Mouse (Mus musculus) retina, adult 2 months (tissue): ENCODE data around the gene Cd47.

Experiments used
- DNase-seq: peaks from one replicate; pipeline ENCODE4 v3.0.0-alpha.2; 2012; ENCODE audit warnings: low read depth, low spot score

Gene Cd47

DNA sequence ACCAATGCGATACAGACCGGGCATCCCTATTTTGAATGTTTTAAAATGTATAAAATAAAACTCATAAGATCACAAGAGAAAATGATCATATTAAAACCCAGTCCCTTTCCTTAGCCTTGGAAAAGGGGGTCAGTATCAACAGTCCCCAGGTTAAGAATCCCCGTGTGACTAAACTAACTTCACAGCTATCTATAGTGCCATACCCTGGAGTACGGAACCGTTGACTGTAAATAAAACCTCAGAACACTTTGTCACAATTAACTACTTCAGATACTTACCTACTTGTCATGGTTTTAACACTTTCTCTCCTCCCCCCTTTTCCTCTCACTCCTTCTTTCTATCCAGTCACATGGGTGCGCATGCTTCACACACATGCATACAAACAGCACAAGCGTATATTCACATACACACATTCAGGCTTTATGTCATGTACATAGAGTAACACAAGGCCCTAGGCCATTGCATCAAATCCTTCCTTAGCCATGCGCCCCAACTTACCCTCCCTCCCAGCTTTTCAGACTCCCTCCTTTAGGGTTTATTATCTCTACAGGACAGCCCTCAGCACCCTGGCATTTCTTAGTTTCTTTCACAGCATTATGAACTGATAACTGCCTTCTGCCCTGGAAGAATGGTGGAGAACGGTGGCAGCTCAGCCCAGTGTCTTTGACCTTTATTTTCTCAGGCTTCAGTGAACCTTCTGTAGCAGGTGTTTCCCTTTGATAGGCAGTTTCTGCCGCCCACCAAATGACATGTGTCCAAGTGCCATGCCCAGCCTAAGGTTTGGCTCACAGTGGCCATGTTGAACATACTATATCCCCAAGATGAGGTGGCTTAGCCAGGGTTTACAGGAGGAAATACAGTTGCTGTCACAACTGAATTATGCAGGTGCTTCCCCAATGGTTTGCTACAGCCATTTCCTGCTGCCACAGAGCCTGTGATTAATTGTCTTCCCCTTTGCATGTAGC lies at the start of gene Cd47:
Cd47 (plus strand) TSS at position 937 of the 965 bp plus-strand sequence.
- no peak for DNase-seq

DNA sequence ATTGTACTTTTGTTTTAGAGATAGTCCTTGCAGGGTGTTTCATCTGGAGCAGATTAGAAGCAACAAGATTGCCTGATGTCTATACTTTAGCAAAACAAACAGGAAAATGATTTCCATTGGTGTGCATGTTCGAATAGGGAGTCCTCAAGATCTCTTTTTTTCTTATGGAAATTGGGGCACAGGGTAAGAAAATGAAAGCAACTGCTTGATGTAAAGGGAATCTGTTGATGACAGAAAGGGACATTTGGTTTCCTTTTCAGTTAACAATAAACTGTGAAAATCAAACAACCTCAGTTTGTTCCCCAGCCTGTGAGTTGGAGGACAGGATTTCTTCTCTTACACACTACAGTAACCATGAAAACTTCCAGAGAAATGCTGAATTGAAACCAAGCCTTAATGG lies 47.4 kb upstream of the Cd47 start:
- DNase-seq = no peak

DNA sequence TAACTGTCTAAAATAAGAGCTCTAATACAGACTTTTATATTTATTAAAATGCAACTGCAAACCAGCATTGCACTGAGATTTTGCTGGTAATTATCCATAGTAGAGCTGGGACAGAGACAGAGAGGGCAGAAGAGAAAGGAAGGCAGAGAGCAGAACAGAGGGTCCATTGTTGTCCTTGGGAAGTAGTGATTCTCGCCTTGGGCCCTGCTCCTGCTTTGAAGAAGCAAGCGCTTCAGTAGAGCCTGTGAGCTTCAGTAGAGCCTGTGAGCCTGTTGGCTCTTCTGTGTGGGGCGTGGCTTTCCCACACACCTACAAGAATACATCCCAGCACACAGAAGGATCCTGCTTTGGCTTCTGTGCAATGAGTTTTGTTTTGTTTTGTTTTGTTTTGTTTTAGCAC lies 47.0 kb upstream of the Cd47 start:
- DNase-seq = no peak

DNA sequence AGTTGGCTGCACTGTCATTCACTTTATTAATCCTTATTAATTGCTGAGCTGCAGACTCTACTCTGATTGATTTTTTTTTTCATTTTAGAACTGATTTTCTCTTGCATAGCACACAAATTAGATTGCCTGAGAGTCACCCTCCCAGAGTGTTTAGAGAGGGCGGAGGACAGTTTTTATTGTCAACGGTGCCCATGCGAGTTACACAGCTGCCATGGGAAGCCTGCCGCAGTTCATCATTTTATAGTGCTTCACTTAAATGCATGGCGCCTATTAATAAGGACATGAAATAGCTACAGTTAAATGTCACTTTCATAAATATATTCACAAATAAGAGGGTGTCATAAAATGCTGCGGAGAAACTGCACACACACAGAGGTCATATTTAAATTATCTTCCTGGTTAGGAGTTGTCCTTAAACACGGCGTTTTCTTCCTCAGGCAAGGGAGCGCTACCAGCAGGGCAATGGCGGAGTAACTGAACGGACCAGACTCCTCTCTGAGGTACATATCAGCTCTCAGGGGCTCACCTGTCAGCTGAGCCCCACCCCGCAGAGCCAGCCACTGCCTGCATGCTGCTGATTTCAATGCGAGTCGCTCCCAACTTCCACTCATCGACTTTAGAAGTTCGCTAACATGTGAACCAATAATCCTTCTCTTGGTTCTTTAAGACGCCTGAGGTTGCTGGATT lies 39.7 kb upstream of the Cd47 start:
- DNase-seq = no peak

- no peak for DNase-seq
Observed at GRCm38 (mm10) chr16:49761981-49762380, 38.4 kb upstream of the Cd47 start.

GRCm38 (mm10) chr16:49766326-49766725 lies 34.0 kb upstream of the Cd47 start:
- peak; percentile 9 for DNase-seq

DNA sequence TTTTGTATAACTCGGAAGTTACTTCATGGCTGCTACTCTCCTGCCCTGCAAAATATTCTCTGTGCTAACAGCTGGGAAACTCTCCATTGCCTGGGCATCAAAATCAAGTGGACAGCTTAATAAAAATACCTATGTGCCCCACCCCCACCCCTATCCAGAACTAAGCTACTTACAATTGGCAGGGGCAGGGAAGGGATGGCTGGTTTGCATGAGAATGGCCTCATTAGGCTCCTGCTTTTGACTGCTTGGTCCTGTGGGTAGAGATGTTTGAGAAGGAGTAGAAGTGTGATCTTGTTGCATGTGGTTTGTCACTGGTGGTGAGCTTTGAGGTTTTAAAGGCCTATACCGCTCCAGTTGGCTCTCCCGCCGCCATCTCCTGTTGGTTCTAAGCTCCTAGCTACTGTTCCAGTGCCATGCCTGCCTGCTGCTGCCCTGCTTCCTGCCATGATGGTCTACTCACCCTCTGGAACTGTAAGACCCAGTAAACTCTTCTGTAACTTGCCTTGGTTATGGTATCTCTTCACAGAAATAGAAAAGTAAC lies 31.8 kb upstream of the Cd47 start:
- DNase-seq = no peak

DNA sequence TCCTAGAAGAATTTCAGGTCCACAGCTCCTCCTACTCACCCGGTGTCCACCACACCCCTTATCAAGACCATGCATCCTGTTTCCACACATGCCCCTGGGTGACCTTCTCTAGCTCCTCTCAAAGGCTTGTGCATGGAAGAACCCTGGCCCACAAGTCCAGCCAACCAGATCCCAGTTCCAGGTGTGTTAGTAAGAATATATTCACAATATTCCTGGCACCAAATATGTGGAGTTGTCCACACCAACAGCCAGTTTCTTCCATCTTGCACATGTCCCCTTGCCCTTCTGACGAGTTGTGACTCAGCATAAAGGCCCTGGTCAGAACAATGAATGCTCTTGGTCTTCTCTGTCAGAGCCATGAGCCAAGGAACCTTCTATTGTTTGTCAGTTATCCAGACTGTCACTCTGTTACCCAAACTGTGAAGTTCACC lies 30.5 kb upstream of the Cd47 start:
- no peak for DNase-seq

DNA sequence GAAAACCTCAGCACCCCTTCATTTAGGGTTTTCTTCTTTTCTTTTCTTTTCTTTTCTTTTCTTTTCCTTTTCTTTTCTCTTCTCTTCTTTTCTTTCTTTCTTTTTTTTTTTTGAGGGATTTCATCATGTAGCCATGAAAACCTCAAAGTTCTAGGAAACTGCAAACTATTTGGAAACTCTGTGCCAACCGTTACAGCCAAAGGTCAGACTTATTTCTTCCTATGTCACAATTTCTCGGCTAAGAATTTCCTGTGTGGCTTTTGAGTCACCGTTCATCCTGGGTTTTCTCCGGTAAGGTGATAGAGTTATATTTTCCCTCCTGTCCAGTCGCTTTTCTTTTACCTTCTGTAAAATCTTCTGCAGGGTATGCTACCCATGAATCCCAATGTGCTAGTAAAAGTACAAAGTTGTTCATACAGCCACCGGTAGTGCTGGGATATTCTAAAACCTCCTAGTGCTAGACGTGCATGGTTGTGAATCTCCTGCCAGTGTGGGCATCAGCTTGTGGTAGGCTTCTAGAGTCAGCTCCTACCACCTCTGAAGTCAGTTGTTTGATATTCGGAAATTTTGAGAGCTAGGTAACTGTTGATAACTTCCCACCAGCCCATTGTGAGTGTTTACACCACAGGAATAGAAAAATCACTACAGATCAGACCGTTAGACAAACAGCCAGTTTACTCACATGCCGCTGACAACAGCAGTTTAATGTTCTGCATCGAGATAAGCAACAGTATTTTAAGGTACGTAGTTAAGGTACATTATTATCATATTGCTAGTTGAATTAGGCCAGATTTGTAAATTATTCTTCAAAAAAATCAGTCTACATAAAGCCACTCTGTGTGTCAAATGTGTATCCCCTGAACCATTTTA lies 29.8 kb upstream of the Cd47 start:
- DNase-seq = no peak

- DNase-seq = no peak
Observed at GRCm38 (mm10) chr16:49771609-49772396, 28.5 kb upstream of the Cd47 start.

GRCm38 (mm10) chr16:49772576-49772975 lies 27.8 kb upstream of the Cd47 start:
- no peak for DNase-seq

DNA sequence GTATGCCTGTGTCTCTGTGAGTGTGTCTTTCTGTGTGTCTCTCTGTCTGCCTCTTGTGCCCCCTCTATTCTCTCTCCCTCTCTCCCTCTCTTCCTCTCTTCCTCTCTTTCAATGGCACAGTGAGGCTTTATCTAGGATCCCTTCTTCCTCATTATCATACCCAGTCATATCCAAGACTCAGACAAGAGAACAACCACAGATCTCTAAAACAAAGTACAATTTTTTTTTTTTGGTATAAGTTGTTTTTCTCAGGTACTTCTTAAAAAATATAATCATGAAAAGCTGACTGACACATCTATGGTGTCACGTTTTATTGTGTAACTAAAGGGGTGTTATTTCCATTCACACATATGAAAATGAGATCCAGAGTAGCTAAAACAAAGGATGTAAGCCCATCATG lies 27.3 kb upstream of the Cd47 start:
- DNase-seq = no peak

- no peak for DNase-seq
Observed at GRCm38 (mm10) chr16:49774059-49775001, 26.0 kb upstream of the Cd47 start.

DNA sequence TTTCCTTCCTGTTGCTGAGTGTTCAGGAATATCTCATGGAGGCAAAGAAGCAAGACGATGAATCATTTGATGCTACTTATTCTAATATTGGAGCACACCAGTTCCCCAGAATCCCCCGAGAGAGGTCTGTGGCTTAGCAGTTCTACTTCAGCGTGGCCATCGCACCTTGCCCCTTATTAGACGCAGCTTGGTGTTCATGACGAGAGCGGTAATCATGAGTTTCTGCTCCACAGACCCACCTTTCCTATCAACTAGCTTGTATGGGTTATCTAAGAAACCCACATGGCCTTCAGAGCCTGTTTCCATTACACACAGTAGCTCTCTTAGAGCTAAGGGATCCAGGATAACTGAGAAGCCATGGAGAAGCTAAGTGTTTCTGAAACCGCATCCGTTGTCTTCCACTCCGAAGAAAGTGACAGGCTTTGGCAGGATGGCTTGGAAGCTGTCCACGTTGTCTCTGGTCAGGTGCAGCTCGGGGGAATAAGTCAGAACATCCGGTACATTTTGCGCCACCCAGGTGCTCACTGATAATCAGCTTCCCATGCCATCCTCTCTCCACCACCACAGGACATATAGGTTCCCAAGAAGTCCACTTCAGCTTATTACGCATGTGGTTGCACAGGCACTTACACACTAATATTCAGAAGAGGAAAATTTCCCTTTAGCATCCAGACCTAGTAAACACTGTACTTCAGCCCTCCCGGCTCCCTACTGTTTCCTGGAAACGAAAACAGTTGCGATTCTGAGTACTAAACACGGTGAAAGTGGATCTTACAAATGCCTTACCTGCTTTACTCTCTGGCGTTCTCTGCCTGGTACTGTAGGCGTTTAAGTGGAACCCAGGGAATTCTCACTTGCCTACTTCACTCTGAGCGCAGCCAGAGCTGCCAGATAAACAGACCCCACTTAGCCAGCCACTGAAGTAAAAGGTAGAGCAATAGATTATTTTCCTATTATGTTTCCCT lies 25.0 kb upstream of the Cd47 start:
- DNase-seq = no peak

DNA sequence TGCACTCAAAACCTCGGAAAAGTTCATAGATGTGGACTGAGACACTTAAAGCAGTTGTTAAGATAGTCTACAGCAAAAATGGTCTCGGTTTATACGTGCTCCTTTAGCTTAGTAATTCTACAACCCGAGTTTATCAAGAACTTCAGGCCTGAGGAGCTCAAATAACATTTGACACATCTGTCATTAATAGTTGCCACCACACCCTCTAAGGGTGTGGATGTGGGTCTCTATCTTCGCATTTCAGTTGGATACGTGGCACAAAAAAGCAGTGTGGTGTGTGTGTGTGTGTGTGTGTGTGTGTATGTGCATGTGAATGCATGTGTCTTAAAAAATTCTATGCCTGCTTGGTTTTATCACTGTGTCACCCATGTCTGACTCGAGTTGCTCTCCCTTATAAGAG lies 23.4 kb upstream of the Cd47 start:
- DNase-seq = no peak

DNA sequence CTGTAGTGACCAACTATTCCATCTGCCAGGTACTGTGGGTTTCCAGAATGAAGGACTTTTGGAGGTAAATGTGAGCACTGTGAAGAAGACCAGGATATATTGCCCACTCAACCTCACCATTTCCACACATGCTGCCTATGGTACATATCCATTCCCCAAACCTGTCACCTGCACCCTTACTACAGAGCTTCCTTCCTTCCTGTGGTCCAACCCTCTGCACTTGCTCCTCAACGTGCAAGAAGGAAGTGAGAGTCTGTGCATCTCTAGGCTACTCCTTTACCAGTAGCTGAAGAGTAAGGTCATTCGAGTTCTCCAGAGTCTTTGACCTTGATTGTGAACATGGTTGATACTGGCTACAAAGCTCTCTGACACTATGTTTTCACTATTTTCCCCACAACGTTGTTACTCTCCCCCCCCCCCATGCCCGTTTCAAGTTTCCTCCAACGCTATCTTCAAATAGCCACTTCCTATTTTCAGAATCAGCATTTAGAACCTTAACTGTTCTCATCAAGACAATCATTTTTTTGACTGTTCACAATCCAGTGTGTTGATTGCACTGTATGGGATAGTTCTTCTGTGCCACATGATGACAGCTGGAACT lies 18.7 kb upstream of the Cd47 start:
- DNase-seq = no peak

GRCm38 (mm10) chr16:49783369-49783768 lies 17.0 kb upstream of the Cd47 start:
- no peak for DNase-seq

DNA sequence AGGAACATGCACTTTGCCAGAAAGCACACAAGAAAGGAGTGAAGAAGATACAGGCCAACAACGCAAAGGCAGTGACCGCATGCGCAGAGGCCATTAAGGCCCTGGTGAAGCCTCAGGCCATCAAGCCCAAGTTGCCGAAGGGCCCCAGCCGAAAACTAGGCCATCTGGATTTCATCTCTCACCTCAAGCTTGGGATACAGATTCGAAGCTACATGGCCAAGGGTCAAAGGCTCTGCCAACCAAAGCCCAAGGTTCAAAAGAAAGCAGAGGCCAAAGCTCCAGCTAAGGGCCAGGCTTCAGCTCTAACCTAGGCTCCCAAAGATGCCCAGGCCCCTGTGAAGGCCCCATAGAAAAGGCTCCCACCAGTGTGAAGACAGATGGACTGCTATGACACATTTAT lies 14.2 kb upstream of the Cd47 start:
- DNase-seq = no peak
